Mouse (Mus musculus): ENCODE results near the gene Grifin. TPM values are rescaled to one million over a fixed set of nuclear protein-coding genes. Genes with fewer than 3 reads are reported as not detected.

The Grifin gene
- polyA plus RNA-seq, 1 experiment from 2014 or later, result not detected

- Histone ChIP-seq H3K9me3 (no peaks in the 10 kb centered on the region), H3K4me3 (peak overlapping the region; percentile 55), H3K4me2 (peak overlapping the region; percentile 95), H3K27me3 (peaks cover 12% of the 10 kb centered on the region; the same call in 1 of the 2 replicates), H3K4me1 (replicated peaks) (peaks cover 44% of the 10 kb centered on the region), H3K36me3 (no peaks in the 10 kb centered on the region), H3K9ac (no peak overlapping the region), H3K27ac (replicated peaks) (no peak overlapping the region)
- under 1% methylated on average over 23 of the region's 23 CpGs for WGBS
- ATAC-seq (ENCODE audit: low FRiP score, low read depth), result no peak
These were observed 41.5 kb upstream of the Grifin start for GRCm38 (mm10) chr5:140606386-140606785.

GRCm38 (mm10) chr5:140605228-140605627 lies 40.4 kb upstream of the Grifin start:
- 40% methylated on average over 3 of the region's 3 CpGs for WGBS
- Histone ChIP-seq H3K27ac (replicated peaks) (no peak overlapping the region), H3K4me3 (no peak overlapping the region), H3K36me3 (no peaks in the 10 kb centered on the region), H3K27me3 (peaks cover 12% of the 10 kb centered on the region; the same call in 1 of the 2 replicates), H3K9me3 (no peaks in the 10 kb centered on the region), H3K4me2 (no peak overlapping the region), H3K4me1 (replicated peaks) (peaks cover 32% of the 10 kb centered on the region), H3K9ac (no peak overlapping the region)
- ATAC-seq (ENCODE audit: low FRiP score, low read depth), result no peak

GRCm38 (mm10) chr5:140604386-140604785 lies 39.5 kb upstream of the Grifin start:
- 83% methylated on average over 8 of the region's 8 CpGs for WGBS
- no peaks in the 10 kb centered on the region for H3K9me3 ChIP-seq
- H3K4me3 ChIP-seq, result no peak overlapping the region
- H3K36me3 ChIP-seq, result no peaks in the 10 kb centered on the region
- H3K9ac ChIP-seq, result no peak overlapping the region
- peaks cover 30% of the 10 kb centered on the region for H3K4me1 ChIP-seq (replicated peaks)
- H3K4me2 ChIP-seq, result no peak overlapping the region
- ATAC-seq (ENCODE audit: low FRiP score, low read depth), result no peak
- H3K27me3 ChIP-seq, result peaks cover 12% of the 10 kb centered on the region; the same call in 1 of the 2 replicates
- H3K27ac ChIP-seq (replicated peaks), result no peak overlapping the region

GRCm38 (mm10) chr5:140602540-140602939 lies 37.7 kb upstream of the Grifin start:
- Histone ChIP-seq H3K4me2 (no peak overlapping the region), H3K4me1 (replicated peaks) (peaks cover 20% of the 10 kb centered on the region), H3K27me3 (peaks cover 12% of the 10 kb centered on the region; the same call in 1 of the 2 replicates), H3K9me3 (no peaks in the 10 kb centered on the region), H3K4me3 (no peak overlapping the region), H3K9ac (no peak overlapping the region), H3K36me3 (no peaks in the 10 kb centered on the region), H3K27ac (replicated peaks) (no peak overlapping the region)
- ATAC-seq (ENCODE audit: low FRiP score, low read depth), result no peak
- WGBS, result 45% methylated on average over 2 of the region's 2 CpGs

GRCm38 (mm10) chr5:140601712-140602111 lies 36.8 kb upstream of the Grifin start:
- H3K4me3 ChIP-seq, result no peak overlapping the region
- H3K36me3 ChIP-seq, result no peaks in the 10 kb centered on the region
- peaks cover 12% of the 10 kb centered on the region for H3K4me1 ChIP-seq (replicated peaks)
- no peak overlapping the region for H3K4me2 ChIP-seq
- no peak for ATAC-seq (ENCODE audit: low FRiP score, low read depth)
- WGBS, result 45% methylated on average over 12 of the region's 12 CpGs
- H3K9ac ChIP-seq, result no peak overlapping the region
- H3K9me3 ChIP-seq, result no peaks in the 10 kb centered on the region
- H3K27ac ChIP-seq (replicated peaks), result no peak overlapping the region
- H3K27me3 ChIP-seq, result peaks cover 6% of the 10 kb centered on the region; the same call in 1 of the 2 replicates

GRCm38 (mm10) chr5:140599939-140600338 lies 35.1 kb upstream of the Grifin start:
- Histone ChIP-seq H3K9ac (no peak overlapping the region), H3K4me2 (no peak overlapping the region), H3K27me3 (no peaks in the 10 kb centered on the region), H3K4me1 (replicated peaks) (no peaks in the 10 kb centered on the region), H3K27ac (replicated peaks) (no peak overlapping the region), H3K4me3 (no peak overlapping the region), H3K36me3 (no peaks in the 10 kb centered on the region), H3K9me3 (no peaks in the 10 kb centered on the region)
- ATAC-seq (ENCODE audit: low FRiP score, low read depth), result no peak
- 57% methylated on average over 5 of the region's 5 CpGs for WGBS

- ATAC-seq (ENCODE audit: low FRiP score, low read depth), result no peak
- WGBS, result 87% methylated on average over 4 of the region's 4 CpGs
- Histone ChIP-seq H3K4me1 (replicated peaks) (no peaks in the 10 kb centered on the region), H3K27ac (replicated peaks) (no peak overlapping the region), H3K36me3 (no peaks in the 10 kb centered on the region), H3K9me3 (no peaks in the 10 kb centered on the region), H3K27me3 (no peaks in the 10 kb centered on the region), H3K4me2 (no peak overlapping the region), H3K9ac (no peak overlapping the region), H3K4me3 (no peak overlapping the region)
These were observed 32.9 kb upstream of the Grifin start for GRCm38 (mm10) chr5:140597787-140598186.

- 0 out of 2 replicates have a peak, but pooled peaks have one; percentile 7 for ATAC-seq (ENCODE audit: low FRiP score, low read depth)
- no peaks in the 10 kb centered on the region for H3K9me3 ChIP-seq
- H3K9ac ChIP-seq, result no peak overlapping the region
- no peaks in the 10 kb centered on the region for H3K36me3 ChIP-seq
- H3K4me2 ChIP-seq, result no peak overlapping the region
- no peak overlapping the region for H3K27ac ChIP-seq (replicated peaks)
- H3K4me3 ChIP-seq, result no peak overlapping the region
- H3K27me3 ChIP-seq, result no peaks in the 10 kb centered on the region
- 74% methylated on average over 18 of the region's 18 CpGs for WGBS
- no peaks in the 10 kb centered on the region for H3K4me1 ChIP-seq (replicated peaks)
These were observed 32.2 kb upstream of the Grifin start for GRCm38 (mm10) chr5:140596927-140597588.

- Histone ChIP-seq H3K9ac (no peak overlapping the region), H3K27me3 (no peaks in the 10 kb centered on the region), H3K4me3 (no peak overlapping the region), H3K9me3 (no peaks in the 10 kb centered on the region), H3K27ac (replicated peaks) (no peak overlapping the region), H3K36me3 (no peaks in the 10 kb centered on the region), H3K4me2 (no peak overlapping the region), H3K4me1 (replicated peaks) (no peaks in the 10 kb centered on the region)
- ATAC-seq (ENCODE audit: low FRiP score, low read depth), result no peak
- WGBS, result 84% methylated on average over 3 of the region's 3 CpGs
These were observed 31.6 kb upstream of the Grifin start for GRCm38 (mm10) chr5:140596426-140596825.

GRCm38 (mm10) chr5:140594846-140595245 lies 30.0 kb upstream of the Grifin start:
- H3K4me1 ChIP-seq (replicated peaks), result no peaks in the 10 kb centered on the region
- 72% methylated on average over 5 of the region's 5 CpGs for WGBS
- H3K9me3 ChIP-seq, result no peaks in the 10 kb centered on the region
- no peak for ATAC-seq (ENCODE audit: low FRiP score, low read depth)
- H3K4me3 ChIP-seq, result no peak overlapping the region
- no peak overlapping the region for H3K9ac ChIP-seq
- no peak overlapping the region for H3K27ac ChIP-seq (replicated peaks)
- H3K36me3 ChIP-seq, result no peaks in the 10 kb centered on the region
- no peaks in the 10 kb centered on the region for H3K27me3 ChIP-seq
- no peak overlapping the region for H3K4me2 ChIP-seq

GRCm38 (mm10) chr5:140589082-140589774 lies 24.4 kb upstream of the Grifin start:
- Histone ChIP-seq H3K4me2 (no peak overlapping the region), H3K36me3 (no peaks in the 10 kb centered on the region), H3K27me3 (no peaks in the 10 kb centered on the region), H3K9me3 (no peaks in the 10 kb centered on the region), H3K27ac (replicated peaks) (no peak overlapping the region), H3K4me1 (replicated peaks) (peaks cover 1% of the 10 kb centered on the region), H3K4me3 (no peak overlapping the region), H3K9ac (no peak overlapping the region)
- no peak for ATAC-seq (ENCODE audit: low FRiP score, low read depth)
- WGBS, result 91% methylated on average over 16 of the region's 16 CpGs

GRCm38 (mm10) chr5:140583732-140584368 lies 19.0 kb upstream of the Grifin start:
- Histone ChIP-seq H3K4me1 (replicated peaks) (peaks cover 38% of the 10 kb centered on the region), H3K9me3 (no peaks in the 10 kb centered on the region), H3K4me2 (no peak overlapping the region), H3K27ac (replicated peaks) (peak overlapping the region; percentile 32; the same call in 1 of the 2 replicates), H3K4me3 (no peak overlapping the region), H3K9ac (no peak overlapping the region), H3K36me3 (no peaks in the 10 kb centered on the region), H3K27me3 (no peaks in the 10 kb centered on the region)
- WGBS, result 16% methylated on average over 6 of the region's 6 CpGs
- peak; percentile 64; the same call in 1 of the 2 replicates for ATAC-seq (ENCODE audit: low FRiP score, low read depth)

Data from hindbrain, embryonic 15.5 days (tissue).